Mouse (Mus musculus): ENCODE data around the gene Tmem18.

- TF ChIP-seq POLR2A (IDR thresholded peaks at IDR 0.05; ENCODE audit: borderline replicate concordance, control insufficient read depth, low read depth, low read length) (no peak), CTCF (IDR thresholded peaks at IDR 0.05; ENCODE audit: control insufficient read depth, insufficient read depth, low read length) (no peak)
These were observed 15.8 kb downstream of the Tmem18 start for GRCm38 (mm10) chr12:30599997-30600396.
